Mouse (Mus musculus) liver, embryonic 14.5 days (tissue): Measurements from ENCODE around the gene Btg1.

Experiments
- CTCF ChIP-seq: IDR thresholded peaks from 2 replicates; pipeline ENCODE4 v1.5.1; 2016; ENCODE audit warnings: antibody characterized with exemption, low read depth, control low read depth
- EP300 ChIP-seq: IDR thresholded peaks from 2 replicates; pipeline ENCODE4 v1.6.1; 2016; ENCODE audit warnings: antibody characterized with exemption, low read depth

- TF ChIP-seq EP300: no peak
- TF ChIP-seq CTCF: no peak
Measured at GRCm38 (mm10) chr10:96660280-96660985, 43.6 kb downstream of the Btg1 start.
